Mouse (Mus musculus) spleen, adult 12 weeks (tissue): ENCODE data around the gene Ins2.

ENCODE experiments used
- DNase-seq: peaks from one replicate; pipeline ENCODE4 v3.0.0; 2022; ENCODE audit warnings: low spot score

The Ins2 gene

GRCm38 (mm10) chr7:142663931-142664421 lies 79.2 kb downstream of the Ins2 start:
- no peak for DNase-seq

GRCm38 (mm10) chr7:142663151-142663550 lies 80.0 kb downstream of the Ins2 start:
- no peak for DNase-seq

- no peak for DNase-seq
Observed at GRCm38 (mm10) chr7:142661811-142662210, 81.4 kb downstream of the Ins2 start.

DNA sequence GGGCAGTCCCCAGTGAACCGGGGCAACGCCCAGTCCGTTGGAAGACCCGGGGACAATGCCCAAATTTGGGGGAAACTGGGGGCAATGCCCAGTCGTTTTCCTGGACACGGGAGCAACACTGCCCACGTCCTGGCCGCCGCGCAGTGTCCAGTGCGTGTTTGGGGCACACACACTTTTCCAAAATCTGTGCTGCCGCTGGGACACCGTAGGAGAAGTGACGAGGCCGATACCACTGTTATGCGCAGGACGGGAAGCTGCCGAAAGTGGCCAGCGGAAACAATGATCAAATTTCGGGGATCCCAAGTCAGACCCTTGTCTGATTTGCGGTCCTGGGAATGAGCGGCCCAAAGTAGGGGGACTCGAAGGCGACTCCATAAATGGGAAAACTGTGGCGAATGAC lies 82.1 kb downstream of the Ins2 start:
- no peak for DNase-seq

GRCm38 (mm10) chr7:142660651-142660945 lies 82.6 kb downstream of the Ins2 start:
- DNase-seq = no peak

GRCm38 (mm10) chr7:142659767-142660650 lies 83.2 kb downstream of the Ins2 start:
- no peak for DNase-seq

- DNase-seq = no peak
Observed at GRCm38 (mm10) chr7:142659181-142659681, 84.0 kb downstream of the Ins2 start.

DNA sequence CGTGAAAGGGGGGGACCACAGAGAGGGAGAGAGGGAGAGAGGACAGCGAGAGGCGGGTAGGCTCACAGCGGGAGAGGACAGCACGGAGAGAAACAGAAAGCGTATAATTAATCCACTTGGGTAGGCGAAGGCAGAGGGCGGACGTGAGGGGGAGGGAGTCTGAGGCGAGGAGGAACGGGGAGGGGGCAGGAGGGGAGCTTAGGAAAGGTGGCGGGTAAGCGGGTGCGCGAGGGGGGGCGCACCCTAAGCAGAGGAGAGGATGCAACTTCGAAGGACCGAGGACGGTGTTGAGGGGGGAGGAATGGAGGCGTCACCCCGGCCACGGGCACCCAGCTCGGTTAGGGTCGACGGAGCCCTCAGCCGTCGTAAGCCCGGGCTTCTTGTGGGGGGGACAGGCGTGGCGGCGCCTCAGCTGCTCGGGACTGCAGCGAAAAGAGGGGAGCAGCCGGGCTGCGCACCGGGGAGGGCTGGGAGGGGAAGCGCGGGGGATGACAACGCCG lies 84.5 kb downstream of the Ins2 start:
- DNase-seq = no peak

DNA sequence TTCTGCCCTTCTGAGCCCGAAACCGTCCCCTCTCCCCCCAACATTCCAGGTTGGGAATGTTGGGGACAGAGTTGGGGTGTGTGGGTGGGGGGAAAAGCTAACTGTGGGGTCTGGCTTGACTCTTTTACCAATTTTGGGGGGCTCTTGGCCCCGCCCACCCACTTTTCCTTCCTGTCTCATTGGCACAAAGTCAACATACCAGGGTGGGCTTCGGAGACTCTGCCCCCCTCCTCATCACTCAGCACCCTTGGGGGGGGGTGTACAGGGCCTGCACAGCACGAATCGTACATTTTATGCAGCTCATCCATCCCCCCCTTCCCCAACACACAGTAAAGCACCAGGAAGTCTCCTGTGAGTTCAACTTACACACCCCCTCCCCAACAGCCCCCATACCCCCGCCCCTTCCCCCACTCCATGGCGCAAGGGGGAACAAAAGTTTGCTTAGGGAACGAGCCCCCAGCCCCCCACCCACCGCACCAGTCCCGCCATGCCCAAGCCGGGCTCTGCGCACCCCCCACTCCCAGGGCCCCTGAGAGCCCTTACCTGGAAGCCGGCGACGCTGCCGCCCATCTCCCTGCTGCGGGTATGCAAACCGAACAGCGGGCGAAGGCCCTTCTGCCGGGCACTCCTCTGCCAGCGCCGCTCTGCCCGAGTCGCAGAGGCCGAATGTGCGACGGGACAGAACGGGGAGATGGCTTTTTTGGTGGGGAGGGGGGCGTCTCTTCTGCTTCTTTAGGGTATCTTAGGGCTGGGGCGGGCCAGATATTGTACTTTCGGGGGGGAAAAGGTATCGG lies 85.2 kb downstream of the Ins2 start:
- no peak for DNase-seq

GRCm38 (mm10) chr7:142657341-142657791 lies 85.8 kb downstream of the Ins2 start:
- no peak for DNase-seq

GRCm38 (mm10) chr7:142656055-142656454 lies 87.1 kb downstream of the Ins2 start:
- no peak for DNase-seq

DNA sequence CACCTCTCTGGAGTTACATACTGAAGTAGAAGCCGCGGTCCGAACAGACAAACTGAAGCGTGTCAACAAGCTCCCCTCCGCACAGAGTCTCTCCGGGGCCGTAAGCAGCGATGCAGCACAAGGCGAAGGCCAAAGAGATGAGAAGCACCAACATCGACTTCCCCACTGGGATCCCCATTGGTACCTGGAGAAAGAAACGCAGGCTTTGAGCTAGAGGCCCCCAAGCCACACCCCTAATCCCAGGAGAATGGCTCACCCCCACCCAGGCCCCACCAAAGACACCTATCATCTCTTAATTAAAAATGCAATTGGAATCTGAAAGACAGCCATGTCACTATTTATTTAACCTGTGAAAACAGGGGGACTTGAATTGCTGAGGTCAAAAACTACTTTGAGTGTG lies 87.5 kb downstream of the Ins2 start:
- no peak for DNase-seq

DNA sequence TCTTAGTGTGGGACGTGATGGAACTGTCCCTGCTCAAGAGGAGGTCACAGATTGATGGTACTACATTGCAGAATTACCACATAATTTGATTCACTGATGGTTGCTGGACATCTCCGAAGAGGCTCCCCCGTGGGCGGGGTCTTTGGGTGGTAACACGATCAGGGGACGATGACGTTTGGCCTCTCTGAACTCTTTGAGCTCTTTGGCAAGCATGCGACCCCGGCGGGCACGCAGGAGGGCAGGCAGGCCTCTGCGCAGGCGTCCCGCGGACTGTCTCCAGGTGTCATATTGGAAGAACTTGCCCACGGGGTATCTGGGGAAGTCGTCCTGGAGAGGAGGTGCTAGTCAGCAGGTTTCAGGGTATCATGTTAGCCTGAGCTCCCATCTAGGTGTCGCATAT lies 89.5 kb downstream of the Ins2 start:
- no peak for DNase-seq

GRCm38 (mm10) chr7:142646676-142647075 lies 96.5 kb downstream of the Ins2 start:
- DNase-seq = no peak

- no peak for DNase-seq
Observed at GRCm38 (mm10) chr7:142645045-142645444, 98.1 kb downstream of the Ins2 start.

- no peak for DNase-seq
Observed at GRCm38 (mm10) chr7:142636178-142636577, 107.0 kb downstream of the Ins2 start.

DNA sequence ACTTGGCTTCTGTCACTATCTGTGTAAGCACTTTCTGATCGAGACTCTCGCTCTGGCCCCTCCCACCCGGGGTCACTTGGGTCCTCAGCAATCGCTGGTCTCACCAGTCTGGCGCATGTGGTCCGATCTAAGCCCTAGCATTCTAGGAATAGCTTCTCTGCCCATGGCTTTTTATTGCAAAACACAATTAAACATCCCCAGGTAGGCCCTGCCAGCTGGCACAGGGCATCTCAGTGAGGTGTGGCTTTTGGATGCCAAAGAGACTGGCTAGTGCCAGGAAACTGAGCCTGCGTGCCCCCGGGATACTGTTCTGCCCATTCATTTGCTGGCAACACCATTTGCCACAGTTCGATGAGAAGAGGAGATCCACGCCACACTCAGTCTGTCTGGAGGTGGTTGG lies 112.5 kb downstream of the Ins2 start:
- no peak for DNase-seq

DNA sequence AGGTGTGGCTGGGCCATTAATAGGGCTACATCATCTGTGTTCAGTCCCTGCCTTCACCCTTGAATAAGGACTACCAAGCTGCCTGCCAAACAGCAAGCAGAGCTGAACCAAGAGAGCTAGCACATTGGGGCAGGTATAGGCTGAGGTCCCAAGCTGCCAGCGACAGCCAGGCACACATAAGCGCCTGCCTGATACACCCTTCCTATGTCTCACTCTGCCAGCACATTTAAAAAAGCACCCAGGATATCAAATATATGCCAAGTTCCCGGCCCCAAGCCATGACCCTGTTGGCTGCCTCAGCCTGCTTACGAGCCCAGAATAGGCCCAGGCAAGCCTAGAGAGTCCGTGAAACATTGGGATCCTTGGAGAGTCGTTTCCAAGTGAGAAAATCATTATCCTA lies 113.4 kb downstream of the Ins2 start:
- no peak for DNase-seq
